11 mouse cellular contexts compared by ENCODE assay signal in genomic region chr13:84950873-84951272, GRCm38 (mm10).
DNase-seq lines count a peak whose midpoint lies in the region; TF ChIP-seq lines count a peak whose summit lies in the region.
"Had no signal": no experiment of that assay in that cellular context is flagged by ENCODE, and none has a peak within 500 bp of the region (broad histone marks: within the 10 kb centered on the region; RNA-seq: fewer than 3 reads in every experiment).

No protein-coding gene starts in this region.

- no peak overlapping the region for H3K4me3 ChIP-seq in left cerebral cortex, adult 2 months
- H3K4me3 ChIP-seq: embryonic facial prominence, embryonic 12.5 days; hindbrain, embryonic 10.5 days had no signal

- peak; percentile 48 for TF ChIP-seq CTCF in left cerebral cortex, adult 2 months (IDR thresholded peaks at IDR 0.05)

- intact Hi-C loops in left cerebral cortex, adult 2 months (cut with DNase I): loop anchor here (2.0 kb wide), 1 partner anchor 214 kb away; no protein-coding TSS in a partner anchor
- intact Hi-C loops in left cerebral cortex, postnatal 36 days (cut with DNase I): loop anchor here (2.0 kb wide), 1 partner anchor 214 kb away; no protein-coding TSS in a partner anchor

- no peak overlapping the region for H3K27ac ChIP-seq in left cerebral cortex, adult 2 months
- H3K27ac ChIP-seq: embryonic facial prominence, embryonic 12.5 days; hindbrain, embryonic 10.5 days had no signal

- no peak for DNase-seq in left cerebral cortex, adult 2 months (ENCODE audit: extremely low spot score in 1 of 2, low spot score in 2 of 2)
- DNase-seq in left cerebral cortex, postnatal 36 days (ENCODE audit: low spot score in 2 of 2): no peak
- DNase-seq in ES-CJ7 (ENCODE audit: low read depth, low spot score): peak; percentile 88
- DNase-seq in WW6 (ENCODE audit: low read depth, low spot score): peak; percentile 43
- peak; percentile 6 for DNase-seq in induced T-regulatory cell, adult 2 months (ENCODE audit: low read depth)
- no peak for DNase-seq in heart, adult 8-10 months (ENCODE audit: low spot score)
- DNase-seq in right cerebral cortex, postnatal 14 days: no peak
- DNase-seq: adrenal gland, adult 8-10 months; gastrocnemius, postnatal 25 days had no signal

Comparison
In these comparisons a context has a peak if more than half of its experiments do, and no peak if none do; other contexts are left out.
1. DNase-seq: peak in ES-CJ7 (single experiment), WW6 (single experiment) and induced T-regulatory cell, adult 2 months (single experiment); none in left cerebral cortex, adult 2 months (0 of 2), left cerebral cortex, postnatal 36 days (0 of 2), heart, adult 8-10 months (single experiment) and right cerebral cortex, postnatal 14 days (single experiment).